Mouse (Mus musculus) embryo, embryonic 10 days (tissue): ENCODE results near the gene Tent5a.
A peak's percentile ranks its signal among the peaks of the same experiment; 100 is the strongest.

ENCODE experiments used
- DNase-seq: peaks from one replicate; pipeline ENCODE4 v3.0.0-alpha.2; 2015; ENCODE audit warnings: low spot score

The Tent5a gene

GRCm38 (mm10) chr9:85327242-85328211, at the start of gene Tent5a:
Tent5a (minus strand) TSS chr9:85327348.
- peak; percentile 87 for DNase-seq

- no peak for DNase-seq
Measured at GRCm38 (mm10) chr9:85376643-85377307, 49.6 kb upstream of the Tent5a start.

- DNase-seq: no peak
Measured at GRCm38 (mm10) chr9:85375152-85375551, 48.0 kb upstream of the Tent5a start.

GRCm38 (mm10) chr9:85372034-85372433, 44.9 kb upstream of the Tent5a start:
- DNase-seq: no peak

GRCm38 (mm10) chr9:85369512-85369911, 42.4 kb upstream of the Tent5a start:
- no peak for DNase-seq

- DNase-seq: no peak
Measured at GRCm38 (mm10) chr9:85357154-85357860, 30.2 kb upstream of the Tent5a start.

- no peak for DNase-seq
Measured at GRCm38 (mm10) chr9:85355559-85355958, 28.4 kb upstream of the Tent5a start.

- no peak for DNase-seq
Measured at GRCm38 (mm10) chr9:85347823-85348523, 20.8 kb upstream of the Tent5a start.

GRCm38 (mm10) chr9:85342892-85343785, 16.0 kb upstream of the Tent5a start:
- DNase-seq: no peak

GRCm38 (mm10) chr9:85340303-85340702, 13.2 kb upstream of the Tent5a start:
- no peak for DNase-seq

GRCm38 (mm10) chr9:85336046-85336445, 8.9 kb upstream of the Tent5a start:
- no peak for DNase-seq

GRCm38 (mm10) chr9:85331521-85331920, 4.4 kb upstream of the Tent5a start:
- no peak for DNase-seq

GRCm38 (mm10) chr9:85328259-85328658, 1.1 kb upstream of the Tent5a start:
- peak; percentile 92 for DNase-seq

GRCm38 (mm10) chr9:85326292-85327241, 581 bp downstream of the Tent5a start:
- DNase-seq: peak; percentile 64

- peak; percentile 29 for DNase-seq
Measured at GRCm38 (mm10) chr9:85325201-85325868, 1.8 kb downstream of the Tent5a start.

GRCm38 (mm10) chr9:85324158-85324875, 2.8 kb downstream of the Tent5a start:
- no peak for DNase-seq

- peak; percentile 8 for DNase-seq
Measured at GRCm38 (mm10) chr9:85320167-85320951, 6.8 kb downstream of the Tent5a start.

- no peak for DNase-seq
Measured at GRCm38 (mm10) chr9:85316122-85316521, 11.0 kb downstream of the Tent5a start.
